Mouse (Mus musculus): Measurements from ENCODE around the gene Mtfmt. TPM values are rescaled to one million over a fixed set of nuclear protein-coding genes. Genes with fewer than 3 reads are reported as not detected.

Gene Mtfmt
- total RNA-seq, 2 experiments from 2014 or later = 17.1 to 18.0 TPM

GRCm38 (mm10) chr9:65502146-65502545 lies 66.6 kb downstream of the Mtfmt start:
- DNase-seq (ENCODE audit: low spot score in 2 of 2) = no peak

Other genes starting within 250 kb of the Mtfmt start
- 1 to 10 TPM; 3.8 to 4.3 TPM for gene Parp16, start 240.4 kb upstream of the Mtfmt start, total RNA-seq (2021)
- not detected for gene Cilp, start 170.6 kb upstream of the Mtfmt start, total RNA-seq (2021)
- gene Clpx, start 141.5 kb upstream of the Mtfmt start, total RNA-seq (2021) = 10 to 100 TPM; 28.7 to 29.6 TPM
- gene Pdcd7, start 89.7 kb upstream of the Mtfmt start, total RNA-seq (2021) = 10 to 100 TPM; 27.5 to 27.8 TPM
- gene Ubap1l, start 74.7 kb upstream of the Mtfmt start, total RNA-seq (2021) = 1 to 10 TPM; 3.2 to 3.6 TPM
- gene Kbtbd13, start 44.1 kb upstream of the Mtfmt start, total RNA-seq (2021) = under 1 TPM; 0.25 TPM
- gene Rasl12, start 37.3 kb upstream of the Mtfmt start, total RNA-seq (2021) = 1 to 10 TPM; 2.4 to 2.8 TPM
- not detected for gene Slc51b, start 12.8 kb upstream of the Mtfmt start, total RNA-seq (2021)
- 10 to 100 TPM; 33.0 to 34.1 TPM for gene Spg21, start 25.2 kb downstream of the Mtfmt start, total RNA-seq (2021)
- 1 to 10 TPM; 3.6 to 3.7 TPM for gene Ankdd1a, start 84.4 kb downstream of the Mtfmt start, total RNA-seq (2021)
- gene Plekho2, start 144.3 kb downstream of the Mtfmt start, total RNA-seq (2021) = 10 to 100 TPM in 1 of 2 experiments, 1 to 10 TPM in 1; 7.7 to 11.7 TPM
- gene Pif1, start 151.4 kb downstream of the Mtfmt start, total RNA-seq (2021) = under 1 TPM in 1 of 2 experiments, not detected in 1; 0.12 TPM
- 1 to 10 TPM; 2.2 to 3.2 TPM for gene Rbpms2, start 193.9 kb downstream of the Mtfmt start, total RNA-seq (2021)
- gene Oaz2, start 232.2 kb downstream of the Mtfmt start, total RNA-seq (2021) = 100 to 1,000 TPM; 215 to 217 TPM

All from layer of hippocampus, adult 18-20 months (tissue).